32 mouse cellular contexts compared by ENCODE assay signal in genomic region chrX:42511105-42511504, GRCm38 (mm10). TPM values are rescaled to one million over a fixed set of nuclear protein-coding genes. Genes with fewer than 3 reads are reported as not detected.
A peak's percentile ranks its signal among the peaks of the same experiment; 100 is the strongest.
DNase-seq lines count a peak whose midpoint lies in the region; ATAC-seq and TF ChIP-seq lines count a peak whose summit lies in the region.
"Had no signal": no experiment of that assay in that cellular context is flagged by ENCODE, and none has a peak within 500 bp of the region (broad histone marks: within the 10 kb centered on the region; RNA-seq: fewer than 3 reads in every experiment).

No protein-coding gene starts in this region.

- ATAC-seq in CD4-positive, CD25-positive, alpha-beta regulatory T cell, adult 4 months = peak; percentile 66
- ATAC-seq: forebrain, embryonic 14.5 days; hindbrain, postnatal 0 days had no signal

- peak overlapping the region; percentile 93 for H3K27ac ChIP-seq in thymus, adult 2 months (ENCODE audit: control insufficient read depth, insufficient read depth, low read length)
- H3K27ac ChIP-seq: embryonic facial prominence, embryonic 12.5 days; embryonic facial prominence, embryonic 15.5 days; heart, embryonic 10.5 days; heart, embryonic 13.5 days; hindbrain, embryonic 14.5 days; hindbrain, postnatal 0 days had no signal

- no peak overlapping the region for H3K4me3 ChIP-seq in thymus, adult 2 months (ENCODE audit: control insufficient read depth, insufficient read depth, low read length)
- H3K4me3 ChIP-seq: embryonic facial prominence, embryonic 12.5 days; embryonic facial prominence, embryonic 15.5 days; heart, embryonic 10.5 days; heart, embryonic 13.5 days had no signal

- H3K4me1 ChIP-seq in thymus, adult 2 months (replicated peaks; ENCODE audit: control insufficient read depth, insufficient read depth, low read length) = peaks cover 5% of the 10 kb centered on the region; the same call in 1 of the 2 replicates
- H3K4me1 ChIP-seq: embryonic facial prominence, embryonic 12.5 days; embryonic facial prominence, embryonic 15.5 days; heart, embryonic 10.5 days; heart, embryonic 13.5 days had no signal

- no peaks in the 10 kb centered on the region for H3K27me3 ChIP-seq in thymus, adult 2 months (ENCODE audit: control insufficient read depth, insufficient read depth, low read length)
- H3K27me3 ChIP-seq: embryonic facial prominence, embryonic 12.5 days; embryonic facial prominence, embryonic 15.5 days; heart, embryonic 13.5 days had no signal

- peaks cover 26% of the 10 kb centered on the region for H3K36me3 ChIP-seq in thymus, adult 2 months (ENCODE audit: control insufficient read depth, insufficient read depth, low read length)
- H3K36me3 ChIP-seq: embryonic facial prominence, embryonic 12.5 days; embryonic facial prominence, embryonic 15.5 days; heart, embryonic 10.5 days; heart, embryonic 13.5 days had no signal

- 10% methylated on average over 2 of the region's 2 CpGs for WGBS in thymus, adult 2 months

- no peak for TF ChIP-seq CTCF in thymus, adult 2 months (IDR thresholded peaks at IDR 0.05; ENCODE audit: borderline replicate concordance, control insufficient read depth, extremely low read depth, insufficient read depth, low read length, poor library complexity)

- TF ChIP-seq POLR2A in thymus, adult 2 months (IDR thresholded peaks at IDR 0.05; ENCODE audit: control insufficient read depth, extremely low read depth, insufficient read depth, low read length, poor library complexity) = no peak

- DNase-seq in thymus, adult 2 months = no peak
- no peak for DNase-seq in thymus, postnatal 10 days (ENCODE audit: low spot score in 2 of 2)
- peak; percentile 64 for DNase-seq in induced T-regulatory cell, adult 2 months (ENCODE audit: low read depth)
- no peak for DNase-seq in heart, adult 9 months (ENCODE audit: low spot score in 2 of 2)
- DNase-seq in lung, postnatal 36 days = no peak
- no peak for DNase-seq in left cerebral cortex, adult 8-10 months (ENCODE audit: low spot score in 2 of 2)
- DNase-seq: adrenal gland, adult 2 months; adrenal gland, postnatal 14 days; cerebellum, adult 11 months; cerebellum, adult 2 months; cerebellum, adult 9-11 months; cerebellum, postnatal 25 days; gastrocnemius, postnatal 25 days; heart, adult 18-20 months; heart, postnatal 14 days; heart, postnatal 4 days had no signal

RNA-seq across cellular contexts. Expression of gene Sh2d1a, which starts 8.9 kb away (rescaled TPM):
- 102 and 114 TPM in 2 replicates for polyA plus RNA-seq in thymus, adult 2 months (2012; rRNA removed)
- polyA plus RNA-seq in CD4-positive, CD25-positive, alpha-beta regulatory T cell, adult 4 months (2017; shearing (Covaris generic)) = 100 to 1,000 TPM; 278 to 333 TPM
- not detected for total RNA-seq in left cerebral cortex, adult 8-10 months (2022)
- total RNA-seq: adrenal gland, adult 2 months; adrenal gland, postnatal 4 days; common myeloid progenitor, adult 5-6 weeks; ES-E14; gastrocnemius, adult 8-10 months; gastrocnemius, postnatal 25 days had no signal
- polyA plus RNA-seq: adrenal gland, adult 2 months; gonadal fat pad, adult 2 months; heart, embryonic 10.5 days; heart, embryonic 13.5 days had no signal

RNA-seq across cellular contexts. Expression of gene Tex13c2, which starts 21.6 kb away (rescaled TPM):
- 0.17 and 0.44 TPM in 2 replicates for polyA plus RNA-seq in thymus, adult 2 months (2012; rRNA removed)
- polyA plus RNA-seq in CD4-positive, CD25-positive, alpha-beta regulatory T cell, adult 4 months (2017; shearing (Covaris generic)) = under 1 TPM in 1 of 2 experiments, not detected in 1; 0.52 TPM
- total RNA-seq in left cerebral cortex, adult 8-10 months (2022) = not detected
- total RNA-seq: adrenal gland, adult 2 months; adrenal gland, postnatal 14 days; adrenal gland, postnatal 4 days; common myeloid progenitor, adult 5-6 weeks; gastrocnemius, adult 8-10 months; gastrocnemius, postnatal 25 days; heart, adult 18-20 months; heart, postnatal 14 days; heart, postnatal 4 days; hindbrain, postnatal 0 days had no signal
- polyA plus RNA-seq: adrenal gland, adult 2 months; cerebellum, adult 2 months; embryonic facial prominence, embryonic 12.5 days; embryonic facial prominence, embryonic 15.5 days; forebrain, embryonic 11.5 days; forebrain, embryonic 14.5 days; gonadal fat pad, adult 2 months; heart, embryonic 10.5 days; heart, embryonic 13.5 days; heart, embryonic 16.5 days; hindbrain, embryonic 11.5 days; hindbrain, embryonic 14.5 days; hindbrain, postnatal 0 days had no signal
